Mouse (Mus musculus) ES-Bruce4 (cell line): ENCODE measurements at regions not wholly inside any gene's neighbourhood (a gene's known extent, or its start where the extent isn't known, plus 50 kb on each side); places are given as distances from the start of the nearest gene placed in this dataset.

ENCODE experiments used
- H3K27ac ChIP-seq: 2 replicates; pipeline ENCODE4 v1.5.1; 2012; ENCODE audit warnings: low read length, inconsistent platforms; ENCODE audit not compliant: insufficient read depth
- H3K27me3 ChIP-seq: 2 replicates; pipeline ENCODE4 v1.6.1; 2012; ENCODE audit warnings: mild to moderate bottlenecking, low read length, inconsistent platforms; ENCODE audit not compliant: control insufficient read depth, poor library complexity, insufficient read depth, severe bottlenecking
- H3K36me3 ChIP-seq: 2 replicates; pipeline ENCODE4 v1.6.1; 2012; ENCODE audit warnings: inconsistent platforms, mild to moderate bottlenecking, low read length, moderate library complexity; ENCODE audit not compliant: control insufficient read depth, poor library complexity, insufficient read depth, severe bottlenecking
- H3K4me1 ChIP-seq: one replicate; pipeline ENCODE4 v1.8.1; 2011; ENCODE audit warnings: low read length; ENCODE audit not compliant: control insufficient read depth, insufficient read depth
- H3K4me3 ChIP-seq: 2 replicates; pipeline ENCODE4 v1.5.1; 2011; ENCODE audit warnings: low read depth, mild to moderate bottlenecking, low read length
- H3K9ac ChIP-seq: 2 replicates; pipeline ENCODE4 v1.6.1; 2012; ENCODE audit warnings: low read depth, mild to moderate bottlenecking, inconsistent platforms; ENCODE audit not compliant: poor library complexity, severe bottlenecking
- H3K9me3 ChIP-seq: replicated peaks from 2 replicates; pipeline ENCODE4 v1.6.1; 2012; ENCODE audit warnings: mild to moderate bottlenecking, low read length, inconsistent platforms; ENCODE audit not compliant: control insufficient read depth, poor library complexity, insufficient read depth, severe bottlenecking
- CTCF ChIP-seq: IDR thresholded peaks from one replicate; pipeline ENCODE4 v1.8.1; 2011; ENCODE audit warnings: low read depth, low read length
- EP300 ChIP-seq: IDR thresholded peaks from 2 replicates; pipeline ENCODE4 v1.6.1; 2011; ENCODE audit warnings: low read depth, low read length; ENCODE audit not compliant: insufficient read depth
- POLR2A ChIP-seq: IDR thresholded peaks from one replicate; pipeline ENCODE4 v1.8.1; 2011; ENCODE audit warnings: low read length; ENCODE audit not compliant: insufficient read depth

DNA sequence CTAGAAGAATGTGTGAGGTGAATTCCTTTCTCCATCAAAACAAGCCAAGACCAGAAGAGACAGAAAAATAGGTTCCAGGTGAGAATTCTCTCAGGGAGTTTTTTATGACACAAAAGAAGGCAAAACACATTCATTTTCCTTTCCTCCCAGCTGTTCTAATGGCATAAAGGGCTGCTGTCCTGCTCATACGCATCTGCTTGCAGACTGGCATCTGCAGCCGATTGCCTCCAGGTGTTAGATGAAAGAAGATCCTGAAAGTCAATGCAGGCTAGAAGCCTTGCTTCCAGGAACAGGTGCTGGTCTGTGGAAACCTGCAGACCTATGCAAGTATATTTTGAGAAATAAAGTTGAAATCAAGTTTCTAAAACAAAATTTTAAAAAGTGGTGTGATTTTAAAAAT is 154.9 kb upstream of the Zic4 start:
- no peak for TF ChIP-seq EP300
- TF ChIP-seq CTCF = no peak
- no peak for TF ChIP-seq POLR2A
- no peaks in the 10 kb centered on the region for H3K9me3 ChIP-seq
- no peak overlapping the region for H3K4me3 ChIP-seq
- no peaks in the 10 kb centered on the region for H3K4me1 ChIP-seq
- no peak overlapping the region for H3K27ac ChIP-seq
- no peaks in the 10 kb centered on the region for H3K36me3 ChIP-seq
- no peaks in the 10 kb centered on the region for H3K27me3 ChIP-seq
- no peak overlapping the region for H3K9ac ChIP-seq

DNA sequence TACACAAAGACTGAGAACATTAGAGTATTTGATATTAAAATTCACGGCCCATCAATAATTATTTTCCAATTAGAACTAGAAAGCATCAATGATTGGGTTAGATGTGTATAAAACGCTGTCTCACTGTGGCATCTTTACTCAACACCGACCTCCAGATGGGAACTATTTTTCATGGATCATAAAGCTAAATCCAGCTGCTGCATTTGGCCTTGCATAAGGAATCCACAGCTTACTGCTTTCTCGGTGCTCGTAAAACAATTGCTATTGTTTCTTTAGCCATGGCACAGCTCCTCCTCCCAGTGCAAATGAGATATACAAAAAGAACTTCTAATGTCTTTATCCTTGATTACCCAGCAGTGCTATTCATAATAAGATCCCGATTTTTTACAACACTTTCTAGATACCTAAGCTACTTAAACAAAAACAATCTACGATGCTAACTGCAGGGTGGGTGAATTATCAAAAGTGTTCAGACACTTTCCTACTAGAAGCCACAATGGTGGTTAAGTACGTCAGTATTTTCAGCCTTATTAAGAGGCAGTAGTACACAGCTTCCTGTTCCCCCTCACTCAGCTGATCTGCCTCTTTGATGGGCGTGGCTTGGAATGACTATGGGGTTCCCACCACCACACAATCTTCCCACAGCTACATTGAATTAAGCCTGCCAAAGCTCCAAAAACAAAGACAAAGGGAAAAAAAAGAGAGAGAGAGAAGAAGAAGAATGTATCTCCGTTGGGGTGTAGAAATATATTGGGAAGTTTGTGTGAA is 134.4 kb upstream of the Zic4 start:
- Histone ChIP-seq H3K9me3 (no peaks in the 10 kb centered on the region), H3K27ac (no peak overlapping the region), H3K9ac (no peak overlapping the region), H3K4me1 (no peaks in the 10 kb centered on the region), H3K4me3 (no peak overlapping the region), H3K36me3 (no peaks in the 10 kb centered on the region), H3K27me3 (no peaks in the 10 kb centered on the region)
- TF ChIP-seq CTCF = no peak
- TF ChIP-seq EP300 = no peak
- TF ChIP-seq POLR2A = no peak

DNA sequence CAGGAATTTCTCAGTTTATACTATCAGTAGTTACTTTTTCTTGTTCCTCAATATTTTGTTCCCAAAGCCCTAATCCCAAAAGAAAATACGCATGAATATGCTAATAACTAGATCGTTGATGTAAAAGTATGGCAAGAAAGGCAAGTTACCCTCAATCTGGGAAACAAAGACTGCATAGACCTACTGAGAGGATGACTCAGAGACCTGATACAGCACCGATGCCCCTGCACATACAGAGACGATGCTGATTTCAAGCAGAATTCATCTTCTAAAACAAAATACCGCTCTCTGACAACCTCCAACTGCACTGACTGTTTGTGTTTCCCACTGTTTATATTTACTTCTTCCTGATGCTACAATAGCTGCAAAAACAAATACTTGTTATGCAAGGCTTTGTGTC is 133.7 kb upstream of the Zic4 start:
- Histone ChIP-seq H3K9ac (no peak overlapping the region), H3K9me3 (no peaks in the 10 kb centered on the region), H3K4me1 (no peaks in the 10 kb centered on the region), H3K27ac (no peak overlapping the region), H3K27me3 (no peaks in the 10 kb centered on the region), H3K4me3 (no peak overlapping the region), H3K36me3 (no peaks in the 10 kb centered on the region)
- TF ChIP-seq EP300 (no peak), POLR2A (no peak)

DNA sequence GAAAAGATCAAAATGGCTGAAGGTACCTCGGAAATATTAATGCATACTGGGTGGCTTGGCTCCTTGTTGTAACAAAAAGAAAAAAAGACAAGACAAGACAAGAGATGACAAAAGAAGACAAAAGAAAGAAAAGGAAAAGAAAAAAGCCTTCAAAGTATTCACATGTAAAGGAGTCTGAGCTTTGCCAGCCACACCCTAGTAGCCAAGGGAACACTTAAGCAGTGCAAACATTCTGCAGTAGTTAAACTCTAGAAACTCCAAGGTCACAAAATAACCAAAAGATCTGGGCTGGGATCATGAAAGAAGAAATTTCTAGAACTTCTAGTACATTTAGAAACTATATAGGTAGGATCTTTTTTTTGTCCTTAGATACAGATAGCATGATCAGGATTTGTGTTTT is 108.3 kb upstream of the Zic4 start:
- no peak for TF ChIP-seq EP300
- TF ChIP-seq POLR2A = no peak
- no peak for TF ChIP-seq CTCF
- no peak overlapping the region for H3K27ac ChIP-seq
- no peak overlapping the region for H3K4me3 ChIP-seq
- no peaks in the 10 kb centered on the region for H3K36me3 ChIP-seq
- no peak overlapping the region for H3K9ac ChIP-seq
- H3K27me3 ChIP-seq = no peaks in the 10 kb centered on the region
- H3K9me3 ChIP-seq = no peaks in the 10 kb centered on the region
- H3K4me1 ChIP-seq = no peaks in the 10 kb centered on the region

DNA sequence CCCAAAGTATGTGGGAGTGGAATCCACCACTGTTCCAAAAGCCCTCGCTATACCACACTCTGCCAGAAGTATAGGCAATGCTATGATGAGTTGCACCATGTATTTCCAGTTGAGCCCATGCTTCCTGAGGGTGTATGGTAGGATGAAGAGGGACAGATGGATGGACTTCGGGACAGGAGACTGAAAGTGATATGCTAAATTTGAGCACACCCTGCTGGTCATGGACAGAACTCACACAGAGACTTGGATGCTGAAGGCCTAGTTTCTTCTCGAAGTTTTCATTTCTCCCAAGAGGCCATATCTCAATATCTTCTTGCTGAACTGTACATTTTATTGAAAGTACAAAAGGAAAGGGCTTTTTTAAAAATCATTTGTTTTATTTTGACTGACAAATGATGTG is 70.9 kb upstream of the Zic4 start:
- TF ChIP-seq EP300 = no peak
- no peak for TF ChIP-seq POLR2A
- TF ChIP-seq CTCF = no peak
- Histone ChIP-seq H3K4me3 (no peak overlapping the region), H3K27me3 (no peaks in the 10 kb centered on the region), H3K9me3 (no peaks in the 10 kb centered on the region), H3K36me3 (no peaks in the 10 kb centered on the region), H3K27ac (no peak overlapping the region), H3K9ac (no peak overlapping the region), H3K4me1 (no peaks in the 10 kb centered on the region)
